Mouse (Mus musculus): ENCODE results near the gene Palld. TPM values are rescaled to one million over a fixed set of nuclear protein-coding genes. Genes with fewer than 3 reads are reported as not detected.

Palld gene
- total RNA-seq, 2 experiments from 2014 or later: 4.0 to 4.2 TPM

DNA sequence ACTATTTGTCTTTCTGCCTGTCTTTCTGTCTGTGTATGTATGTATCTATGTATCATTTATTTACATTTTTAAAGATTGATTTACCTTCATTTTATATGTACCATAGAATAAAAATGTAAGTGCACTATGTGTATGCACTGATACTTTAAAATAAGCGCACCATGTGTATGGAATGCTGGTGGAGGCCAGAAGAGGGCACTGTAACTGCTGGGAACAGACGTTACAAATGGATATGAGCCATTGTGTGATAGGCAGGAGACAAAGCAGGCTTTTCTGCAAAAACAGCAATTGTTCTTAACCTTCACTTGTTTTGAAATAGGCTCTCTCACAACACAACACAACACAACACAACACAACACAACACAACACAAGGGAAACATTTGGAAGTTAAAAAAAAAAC, 203.5 kb downstream of the Palld start:
- DNase-seq (ENCODE audit: low spot score in 2 of 2): no peak
- intact Hi-C loops (cut with DNase I): loop anchor here (5.0 kb wide), 1 partner anchor 178 kb away; no protein-coding TSS in a partner anchor

DNA sequence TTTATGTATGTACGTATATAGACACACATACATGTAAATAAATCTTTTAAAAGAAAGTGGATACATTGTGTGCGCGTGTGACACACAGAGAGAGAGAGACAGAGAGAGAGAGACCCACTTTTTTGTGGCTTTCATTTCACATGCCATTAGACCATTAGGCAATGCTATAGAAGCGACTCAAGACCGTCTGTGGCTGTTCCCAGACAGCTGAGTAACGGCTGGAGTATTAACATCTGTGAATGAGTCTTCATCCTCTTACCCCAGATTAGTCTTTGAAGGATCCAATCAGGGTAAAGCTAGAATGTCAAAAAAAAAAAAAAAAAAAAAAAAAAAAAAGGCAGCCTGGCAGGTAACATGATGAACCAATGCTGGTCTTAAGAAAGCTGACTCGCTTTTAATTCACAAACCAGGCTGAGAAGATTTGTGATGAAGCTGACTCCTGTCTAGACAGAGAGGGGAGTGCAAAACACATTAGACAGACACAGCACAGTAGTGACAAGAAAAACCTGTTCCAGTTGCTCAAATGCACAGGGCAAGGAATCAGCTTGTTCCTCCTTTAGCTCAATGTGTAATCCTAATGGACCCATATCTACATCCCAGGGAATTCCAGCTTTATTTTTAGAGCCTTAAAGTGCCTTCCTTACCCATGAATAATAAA, 204.6 kb downstream of the Palld start:
- no peak for DNase-seq (ENCODE audit: low spot score in 2 of 2)
- intact Hi-C loops (cut with DNase I): loop anchor here (5.0 kb wide), 1 partner anchor 179 kb away; no protein-coding TSS in a partner anchor

DNA sequence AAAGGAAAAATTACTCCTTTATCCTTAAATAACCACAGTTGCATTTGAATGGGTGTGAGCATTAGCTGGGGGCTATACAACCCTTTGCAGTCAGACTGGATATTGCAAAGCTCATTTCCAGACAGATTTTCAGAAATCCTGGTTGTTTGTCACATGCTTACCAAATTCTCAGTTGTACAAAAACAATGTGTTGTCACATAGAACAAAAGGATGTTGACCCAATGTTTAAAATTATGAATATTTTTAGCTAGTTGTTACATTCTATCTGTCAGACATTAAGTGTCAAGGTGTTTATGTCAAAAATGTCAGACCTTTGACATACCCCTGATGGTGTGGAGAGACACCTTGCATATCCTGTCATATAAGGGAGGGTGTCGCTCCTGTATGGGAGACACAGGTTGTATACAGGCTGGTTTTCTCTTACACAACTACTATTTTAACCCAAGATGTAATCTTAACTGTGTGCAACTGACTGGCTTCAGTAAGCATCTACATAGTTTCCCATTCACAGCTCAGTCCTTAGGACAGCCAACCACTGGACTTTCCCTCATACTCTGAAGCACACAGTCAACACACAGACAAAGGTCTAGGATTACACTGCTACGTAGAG, 205.5 kb downstream of the Palld start:
- no peak for DNase-seq (ENCODE audit: low spot score in 2 of 2)
- intact Hi-C loops (cut with DNase I): loop anchor here (5.0 kb wide), 1 partner anchor 180 kb away; no protein-coding TSS in a partner anchor

- intact Hi-C loops (cut with DNase I): loop anchor here (5.0 kb wide), 1 partner anchor 182 kb away; no protein-coding TSS in a partner anchor
- no peak for DNase-seq (ENCODE audit: low spot score in 2 of 2)
Measured at GRCm38 (mm10) chr8:61695416-61695815, 207.1 kb downstream of the Palld start.

DNA sequence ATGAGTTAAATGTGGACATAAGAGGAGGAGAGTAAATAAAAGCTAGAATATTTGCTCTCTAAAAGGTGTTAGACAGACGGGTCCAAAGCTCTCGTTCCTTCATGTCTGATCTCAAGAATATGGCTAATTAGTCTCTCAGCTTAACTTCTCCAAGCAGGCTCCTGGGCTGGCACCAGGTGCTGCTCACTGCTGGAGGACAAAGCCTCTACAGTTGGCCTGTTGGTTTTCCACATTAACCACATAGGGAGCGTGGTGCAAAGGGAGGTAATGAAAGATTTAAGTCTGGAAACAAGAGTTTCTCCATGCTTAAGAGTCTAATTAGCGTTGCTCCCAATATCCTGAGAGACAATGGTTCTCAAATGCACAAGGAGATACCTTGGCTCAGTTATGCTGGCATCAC, 209.6 kb downstream of the Palld start:
- no peak for DNase-seq (ENCODE audit: low spot score in 2 of 2)
- intact Hi-C loops (cut with DNase I): no loop called here

GRCm38 (mm10) chr8:61692129-61692528, 210.4 kb downstream of the Palld start:
- intact Hi-C loops (cut with DNase I): no loop called here
- no peak for DNase-seq (ENCODE audit: low spot score in 2 of 2)

DNA sequence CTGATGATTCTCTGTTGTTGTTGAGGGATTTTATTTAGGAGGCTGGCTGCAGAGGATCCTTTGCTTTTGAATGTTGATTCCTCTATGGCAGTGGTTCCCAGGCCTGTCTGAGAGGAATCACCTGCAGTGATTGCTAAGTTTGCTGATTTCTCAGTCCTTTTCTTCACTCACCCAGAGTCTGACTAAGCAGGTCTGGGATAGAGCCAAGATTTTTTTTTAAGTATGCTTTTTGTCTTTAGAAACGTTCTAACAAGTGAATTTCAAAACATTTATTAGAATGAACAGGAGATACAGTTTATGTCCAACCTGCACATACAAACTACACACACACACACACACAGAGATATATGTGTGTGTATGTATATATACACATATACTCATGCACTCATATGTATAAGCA, 211.1 kb downstream of the Palld start:
- intact Hi-C loops (cut with DNase I): no loop called here
- DNase-seq (ENCODE audit: low spot score in 2 of 2): peak in 1 of 2 experiments; percentile 8

- no peak for DNase-seq (ENCODE audit: low spot score in 2 of 2)
- intact Hi-C loops (cut with DNase I): loop anchor here (2.0 kb wide), 1 partner anchor 148 kb away; no protein-coding TSS in a partner anchor
Measured at GRCm38 (mm10) chr8:61687071-61687470, 215.4 kb downstream of the Palld start.

GRCm38 (mm10) chr8:61686340-61686739, 216.2 kb downstream of the Palld start:
- peak in 1 of 2 experiments; percentile 30 for DNase-seq (ENCODE audit: low spot score in 2 of 2)
- intact Hi-C loops (cut with DNase I): loop anchor here (2.0 kb wide), 1 partner anchor 148 kb away; no protein-coding TSS in a partner anchor

GRCm38 (mm10) chr8:61685280-61685679, 217.2 kb downstream of the Palld start:
- intact Hi-C loops (cut with DNase I): no loop called here
- no peak for DNase-seq (ENCODE audit: low spot score in 2 of 2)

DNA sequence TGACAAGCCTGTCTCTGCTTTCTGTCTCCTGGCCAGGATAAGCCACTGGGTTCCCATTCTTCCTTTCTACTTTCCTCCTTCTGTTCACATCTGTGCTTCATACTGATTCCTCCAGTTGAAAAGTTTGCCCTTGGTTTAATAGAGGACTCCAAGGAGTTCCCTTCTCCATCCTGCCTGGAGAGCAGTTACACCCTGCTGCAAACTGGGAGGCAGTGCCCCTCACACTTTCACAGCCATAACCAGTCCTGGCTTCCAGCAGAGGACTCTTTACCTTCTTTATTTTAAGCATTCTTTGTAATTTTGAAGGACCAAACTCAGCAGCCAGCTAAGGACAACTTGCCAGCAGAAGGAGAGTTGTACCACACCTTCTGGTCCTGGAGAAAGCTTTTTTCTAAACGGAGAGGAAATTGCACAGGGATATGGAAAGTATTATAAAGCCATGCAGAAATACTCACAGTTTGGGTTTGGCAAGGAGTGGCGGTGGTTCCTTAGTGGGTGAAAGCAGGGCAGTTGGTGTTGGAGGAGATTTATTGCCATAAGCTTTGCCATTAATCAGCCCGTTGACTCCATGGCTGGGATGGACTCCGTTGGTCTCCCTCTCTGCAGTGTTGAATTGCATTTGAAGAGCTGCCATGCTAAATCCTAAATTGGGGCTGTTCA, 218.1 kb downstream of the Palld start:
- no peak for DNase-seq (ENCODE audit: low spot score in 2 of 2)
- intact Hi-C loops (cut with DNase I): no loop called here

DNA sequence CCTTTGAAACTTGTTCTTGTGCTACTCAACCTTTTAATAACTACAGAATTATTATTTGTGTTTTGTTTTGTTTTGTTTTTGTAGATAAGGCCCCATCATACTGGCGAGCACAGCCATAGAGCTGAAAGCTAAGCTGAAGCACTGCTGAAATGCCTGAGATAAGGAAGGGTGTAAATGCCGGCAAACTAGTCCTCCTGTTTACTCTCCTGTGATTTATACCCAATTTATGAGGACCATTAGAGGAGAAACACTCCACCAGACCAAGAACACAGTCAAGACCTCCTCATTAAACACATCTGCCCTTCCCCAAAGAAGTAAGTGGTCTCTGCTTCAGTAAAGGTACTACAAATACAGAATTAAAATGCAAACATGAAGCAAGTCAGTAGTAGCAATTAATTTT, 219.6 kb downstream of the Palld start:
- no peak for DNase-seq (ENCODE audit: low spot score in 2 of 2)
- intact Hi-C loops (cut with DNase I): no loop called here

GRCm38 (mm10) chr8:61681217-61681616, 221.3 kb downstream of the Palld start:
- DNase-seq (ENCODE audit: low spot score in 2 of 2): no peak
- intact Hi-C loops (cut with DNase I): no loop called here

DNA sequence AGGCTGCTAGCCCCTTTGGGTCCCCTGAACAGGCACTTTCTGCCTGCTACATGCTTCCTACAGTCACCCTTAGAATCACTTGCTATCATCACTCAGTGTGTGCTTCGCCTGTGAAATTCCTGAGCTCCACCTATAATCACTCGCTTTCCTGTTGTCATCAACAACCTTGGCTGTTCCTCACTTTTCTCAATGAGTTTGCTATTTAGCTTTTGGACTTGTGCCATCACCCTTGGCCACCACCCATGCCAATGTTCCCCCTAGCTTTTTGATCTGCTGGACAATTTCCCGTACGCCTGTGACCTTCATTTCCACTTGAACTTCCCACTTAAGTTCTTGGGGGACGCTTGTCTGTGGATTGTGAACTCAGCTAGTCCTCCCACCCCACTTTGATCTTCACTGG, 225.3 kb downstream of the Palld start:
- DNase-seq (ENCODE audit: low spot score in 2 of 2): no peak
- intact Hi-C loops (cut with DNase I): no loop called here

- intact Hi-C loops (cut with DNase I): no loop called here
- DNase-seq (ENCODE audit: low spot score in 2 of 2): no peak
Measured at GRCm38 (mm10) chr8:61671151-61671550, 231.3 kb downstream of the Palld start.

- no peak for DNase-seq (ENCODE audit: low spot score in 2 of 2)
- intact Hi-C loops (cut with DNase I): no loop called here
Measured at GRCm38 (mm10) chr8:61670376-61670775, 232.1 kb downstream of the Palld start.

DNA sequence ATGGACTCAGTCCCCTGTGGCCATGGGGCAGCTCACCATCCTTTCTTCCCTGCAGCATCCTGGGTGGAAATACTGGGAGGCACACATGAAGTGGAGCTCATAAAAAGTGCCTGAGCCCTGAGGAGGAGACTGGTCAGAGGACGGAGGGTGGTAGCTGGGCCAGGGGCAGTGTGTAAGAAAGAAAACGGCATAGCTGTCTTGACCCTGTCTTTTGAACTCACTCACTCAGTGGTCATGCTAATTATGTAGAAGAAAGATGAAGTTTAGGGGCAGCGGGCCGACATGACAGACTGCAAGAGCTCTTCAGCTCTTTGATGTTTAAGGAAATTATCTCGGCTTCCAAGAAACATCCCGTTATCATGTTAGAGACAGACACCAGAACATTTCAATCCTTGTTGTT, 235.6 kb downstream of the Palld start:
- no peak for DNase-seq (ENCODE audit: low spot score in 2 of 2)
- intact Hi-C loops (cut with DNase I): no loop called here

- no peak for DNase-seq (ENCODE audit: low spot score in 2 of 2)
- intact Hi-C loops (cut with DNase I): no loop called here
Measured at GRCm38 (mm10) chr8:61665021-61665420, 237.5 kb downstream of the Palld start.

GRCm38 (mm10) chr8:61664162-61664561, 238.3 kb downstream of the Palld start:
- intact Hi-C loops (cut with DNase I): no loop called here

GRCm38 (mm10) chr8:61662829-61663228, 239.7 kb downstream of the Palld start:
- intact Hi-C loops (cut with DNase I): no loop called here
- no peak for DNase-seq (ENCODE audit: low spot score in 2 of 2)

More at GRCm38 (mm10) chr8:61664162-61664561, 238.3 kb downstream of the Palld start:
- DNase-seq (ENCODE audit: low spot score in 2 of 2): peak; percentile 3 to 33

DNA sequence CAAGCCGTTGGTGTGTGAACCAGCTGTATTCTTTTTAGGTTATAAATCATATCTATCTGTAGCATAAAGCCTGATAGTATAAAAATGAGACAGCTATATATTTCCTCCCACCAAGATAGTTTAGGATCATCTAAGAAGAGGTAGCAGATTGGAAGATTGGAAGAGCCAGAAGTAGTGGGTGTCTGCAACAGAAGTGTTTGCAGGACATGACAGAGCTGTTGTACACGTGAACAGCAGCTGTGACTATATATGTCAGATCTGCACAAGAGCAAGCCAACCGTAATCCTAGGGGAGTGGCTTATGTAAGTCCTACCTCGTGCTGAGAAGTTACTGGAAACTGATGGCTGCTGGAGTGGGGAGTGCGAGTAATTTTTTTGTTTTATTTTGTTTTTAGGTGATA, 240.9 kb downstream of the Palld start:
- intact Hi-C loops (cut with DNase I): no loop called here
- DNase-seq (ENCODE audit: low spot score in 2 of 2): peak in 1 of 2 experiments; percentile 56
